Mouse (Mus musculus) lung, embryonic 15.5 days (tissue): ENCODE results near the gene Tulp2. TPM values are rescaled to one million over a fixed set of nuclear protein-coding genes. Genes with fewer than 3 reads are reported as not detected.
"Not testable (repeated sequence)": the region's sequence is repeated elsewhere in the genome, so short reads cannot be mapped to it uniquely, and the experiment has no call there.

Experiments
- ATAC-seq: fragments of 200-750 bp; cut with Nextera tagmentation; 2 replicates; pipeline ENCODE4 v1.8.0; 2017; ENCODE audit warnings: moderate number of reproducible peaks, borderline replicate concordance; ENCODE audit not compliant: low FRiP score, low TSS enrichment; ENCODE audit errors: extremely low read depth
- H3K27ac ChIP-seq: fragments of 300-500 bp; sonication (generic); 2 replicates; pipeline ENCODE4 v1.5.1; 2015; ENCODE audit warnings: moderate library complexity, mild to moderate bottlenecking, inconsistent platforms
- H3K27me3 ChIP-seq: fragments of 300-500 bp; sonication (generic); 2 replicates; pipeline ENCODE4 v1.6.1; 2015; ENCODE audit warnings: inconsistent platforms
- H3K36me3 ChIP-seq: fragments of 300-500 bp; sonication (generic); 2 replicates; pipeline ENCODE4 v1.6.1; 2015; ENCODE audit warnings: inconsistent platforms
- H3K4me1 ChIP-seq: fragments of 300-500 bp; sonication (generic); 2 replicates; pipeline ENCODE4 v1.6.1; 2015; ENCODE audit warnings: inconsistent platforms
- H3K4me2 ChIP-seq: fragments of 300-500 bp; sonication (generic); 2 replicates; pipeline ENCODE4 v1.6.1; 2015; ENCODE audit warnings: inconsistent platforms, mild to moderate bottlenecking, moderate library complexity
- H3K4me3 ChIP-seq: fragments of 300-500 bp; sonication (generic); 2 replicates; pipeline ENCODE4 v1.5.1; 2015; ENCODE audit warnings: mild to moderate bottlenecking, inconsistent platforms
- H3K9ac ChIP-seq: fragments of 300-500 bp; sonication (generic); 2 replicates; pipeline ENCODE4 v1.6.1; 2015; ENCODE audit warnings: inconsistent platforms
- H3K9me3 ChIP-seq: fragments of 300-500 bp; sonication (generic); 2 replicates; pipeline ENCODE4 v1.6.1; 2016; ENCODE audit warnings: inconsistent platforms
- WGBS: fragments of 180-500 bp; shearing (Covaris S2); methylation state at CpG from one replicate; pipeline ENCODE4 v1.1.7; 2015; 5-methylcytosine and 5-hydroxymethylcytosine counted together
- polyA plus RNA-seq: library from polyadenylated mRNA; unstranded; fragments of >200 nt; fragmentation: Nextera tagmentation; extraction: Ambion mirVana; gene quantifications from 2 replicates; pipeline ENCODE4 v1.2.1, GENCODE M21; 2015

Gene Tulp2
- polyA plus RNA-seq, 1 experiment from 2014 or later, result 0.74 TPM

- under 1% methylated on average over 54 of the region's 54 CpGs for WGBS
- Histone ChIP-seq H3K9me3 (no peaks in the 10 kb centered on the region), H3K27me3 (no peaks in the 10 kb centered on the region), H3K4me3 (peak within 1 kb of the TSS; percentile 84), H3K4me2 (peak within 1 kb of the TSS; percentile 71), H3K4me1 (peaks cover 55% of the 10 kb centered on the region), H3K36me3 (peaks cover 4% of the 10 kb centered on the region; the same call in 1 of the 2 replicates), H3K9ac (peak within 1 kb of the TSS; percentile 92), H3K27ac (peak within 1 kb of the TSS; percentile 85)
- ATAC-seq, result peak; percentile 75
Measured at GRCm38 (mm10) chr7:45525809-45526473, 44.3 kb downstream of the Tulp2 start, which contains the start of the genes Ppp1r15a and Plekha4. TSS of gene Ppp1r15a (minus strand) at chr7:45526268. TSS of gene Plekha4 (plus strand) at chr7:45526330.

GRCm38 (mm10) chr7:45526474-45527120, 44.9 kb downstream of the Tulp2 start:
- H3K9ac ChIP-seq, result peak overlapping the region; percentile 92
- ATAC-seq, result no peak
- H3K4me3 ChIP-seq, result peak overlapping the region; percentile 84
- peak overlapping the region; percentile 71 for H3K4me2 ChIP-seq
- H3K36me3 ChIP-seq, result peaks cover 4% of the 10 kb centered on the region; the same call in 1 of the 2 replicates
- WGBS, result 18% methylated on average over 7 of the region's 7 CpGs
- no peaks in the 10 kb centered on the region for H3K27me3 ChIP-seq
- H3K27ac ChIP-seq, result peak overlapping the region; percentile 85
- no peaks in the 10 kb centered on the region for H3K9me3 ChIP-seq
- H3K4me1 ChIP-seq, result peaks cover 50% of the 10 kb centered on the region

DNA sequence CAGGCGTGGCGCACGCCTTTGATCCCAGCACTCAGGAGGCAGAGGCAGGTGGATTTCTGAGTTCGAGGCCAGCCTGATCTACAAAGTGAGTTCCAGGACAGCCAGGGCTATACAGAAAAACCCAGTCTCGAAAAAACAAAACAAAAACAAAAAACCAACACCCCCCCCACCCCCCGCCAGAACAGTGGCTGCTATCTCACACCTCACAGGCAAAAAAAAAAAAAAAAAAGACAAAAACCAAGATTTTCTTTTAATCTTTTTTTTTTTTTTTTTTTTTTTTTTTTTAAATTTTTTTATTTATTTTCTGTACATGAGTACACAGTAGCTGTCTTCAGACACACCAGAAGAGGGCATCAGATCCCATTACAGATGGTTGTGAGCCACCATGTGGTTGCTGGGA, 45.5 kb downstream of the Tulp2 start:
- H3K36me3 ChIP-seq, H3K4me2 ChIP-seq, H3K9me3 ChIP-seq, H3K27me3 ChIP-seq, H3K9ac ChIP-seq, ATAC-seq: not testable (repeated sequence)
- H3K4me3 ChIP-seq, result 0 out of 2 replicates have a peak overlapping the region, but pooled peaks have one; percentile 84
- H3K4me1 ChIP-seq, result peaks cover 48% of the 10 kb centered on the region
- WGBS, result 91% methylated on average over 6 of the region's 6 CpGs
- H3K27ac ChIP-seq, result peak overlapping the region; percentile 85; the same call in 1 of the 2 replicates

GRCm38 (mm10) chr7:45529461-45529860, 47.8 kb downstream of the Tulp2 start:
- H3K36me3 ChIP-seq, result no peaks in the 10 kb centered on the region
- no peaks in the 10 kb centered on the region for H3K27me3 ChIP-seq
- H3K27ac ChIP-seq, result peak overlapping the region; percentile 19; the same call in 1 of the 2 replicates
- H3K4me1 ChIP-seq, result peaks cover 30% of the 10 kb centered on the region
- H3K4me3 ChIP-seq, result no peak overlapping the region
- WGBS, result 8% methylated on average over 6 of the region's 6 CpGs
- H3K9me3 ChIP-seq, result no peaks in the 10 kb centered on the region
- no peak for ATAC-seq
- no peak overlapping the region for H3K9ac ChIP-seq
- H3K4me2 ChIP-seq, result peak overlapping the region; percentile 1; the same call in 1 of the 2 replicates

GRCm38 (mm10) chr7:45530643-45531042, 49.0 kb downstream of the Tulp2 start:
- 46% methylated on average over 2 of the region's 2 CpGs for WGBS
- H3K4me2 ChIP-seq, result no peak overlapping the region
- H3K36me3 ChIP-seq, result no peaks in the 10 kb centered on the region

DNA sequence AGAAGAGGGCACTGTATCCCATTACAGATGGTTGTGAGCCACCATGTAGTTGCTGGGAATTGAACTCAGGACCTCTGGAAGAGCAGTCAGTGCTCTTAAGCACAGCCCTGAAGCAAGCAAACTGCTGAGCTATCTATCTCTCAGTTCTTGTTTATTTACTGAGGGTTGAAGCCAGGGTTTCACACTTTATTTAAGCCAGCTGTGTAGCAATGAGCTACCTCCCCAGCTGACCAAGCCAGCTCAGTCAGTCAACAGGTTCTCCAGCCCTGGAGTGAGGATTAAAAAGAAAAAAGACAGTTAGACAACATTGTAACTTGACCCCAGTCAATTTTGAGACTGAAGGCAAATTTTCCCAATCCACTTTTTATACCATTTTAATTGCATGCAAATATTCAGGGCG, 54.0 kb downstream of the Tulp2 start:
- no peak overlapping the region for H3K27ac ChIP-seq
- no peaks in the 10 kb centered on the region for H3K27me3 ChIP-seq
- ATAC-seq, result no peak
- peaks cover 11% of the 10 kb centered on the region for H3K4me1 ChIP-seq
- no peak overlapping the region for H3K4me2 ChIP-seq
- H3K9ac ChIP-seq, result no peak overlapping the region
- H3K4me3 ChIP-seq, result no peak overlapping the region
- H3K9me3 ChIP-seq, result no peaks in the 10 kb centered on the region
- WGBS, result 60% methylated on average over 1 of the region's 1 CpGs
- H3K36me3 ChIP-seq, result no peaks in the 10 kb centered on the region

More at GRCm38 (mm10) chr7:45530643-45531042, 49.0 kb downstream of the Tulp2 start:
- Histone ChIP-seq H3K27ac (no peak overlapping the region), H3K4me3 (no peak overlapping the region), H3K27me3 (no peaks in the 10 kb centered on the region), H3K9me3 (no peaks in the 10 kb centered on the region), H3K9ac (no peak overlapping the region; the same call in 1 of the 2 replicates), H3K4me1 (peaks cover 20% of the 10 kb centered on the region)
- no peak for ATAC-seq

DNA sequence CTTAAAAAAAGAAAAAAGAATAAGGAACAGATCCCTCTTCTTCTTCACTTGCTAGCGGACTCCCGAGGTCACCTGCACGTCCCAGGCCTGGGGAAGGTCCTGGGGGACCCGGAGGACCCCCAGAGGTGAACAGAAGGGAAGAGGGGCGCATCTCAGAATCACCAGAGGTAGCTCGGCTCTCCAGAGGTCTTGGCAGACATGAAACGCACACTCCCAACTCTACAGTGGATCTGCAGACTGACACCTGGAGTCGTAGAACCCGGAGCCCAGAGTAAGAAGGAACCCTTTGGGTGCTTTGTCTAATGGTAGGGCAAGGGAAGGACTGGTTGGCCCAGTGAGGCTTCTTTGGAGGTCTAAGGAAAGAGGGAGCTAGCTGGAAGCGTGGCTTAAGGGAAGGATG, 55.9 kb downstream of the Tulp2 start:
- 79% methylated on average over 10 of the region's 10 CpGs for WGBS
- Histone ChIP-seq H3K27me3 (no peaks in the 10 kb centered on the region), H3K9me3 (no peaks in the 10 kb centered on the region), H3K9ac (peak overlapping the region; percentile 48), H3K4me2 (peak overlapping the region; percentile 85), H3K36me3 (no peaks in the 10 kb centered on the region), H3K27ac (no peak overlapping the region), H3K4me1 (peaks cover 8% of the 10 kb centered on the region), H3K4me3 (peak overlapping the region; percentile 52)
- ATAC-seq, result no peak

DNA sequence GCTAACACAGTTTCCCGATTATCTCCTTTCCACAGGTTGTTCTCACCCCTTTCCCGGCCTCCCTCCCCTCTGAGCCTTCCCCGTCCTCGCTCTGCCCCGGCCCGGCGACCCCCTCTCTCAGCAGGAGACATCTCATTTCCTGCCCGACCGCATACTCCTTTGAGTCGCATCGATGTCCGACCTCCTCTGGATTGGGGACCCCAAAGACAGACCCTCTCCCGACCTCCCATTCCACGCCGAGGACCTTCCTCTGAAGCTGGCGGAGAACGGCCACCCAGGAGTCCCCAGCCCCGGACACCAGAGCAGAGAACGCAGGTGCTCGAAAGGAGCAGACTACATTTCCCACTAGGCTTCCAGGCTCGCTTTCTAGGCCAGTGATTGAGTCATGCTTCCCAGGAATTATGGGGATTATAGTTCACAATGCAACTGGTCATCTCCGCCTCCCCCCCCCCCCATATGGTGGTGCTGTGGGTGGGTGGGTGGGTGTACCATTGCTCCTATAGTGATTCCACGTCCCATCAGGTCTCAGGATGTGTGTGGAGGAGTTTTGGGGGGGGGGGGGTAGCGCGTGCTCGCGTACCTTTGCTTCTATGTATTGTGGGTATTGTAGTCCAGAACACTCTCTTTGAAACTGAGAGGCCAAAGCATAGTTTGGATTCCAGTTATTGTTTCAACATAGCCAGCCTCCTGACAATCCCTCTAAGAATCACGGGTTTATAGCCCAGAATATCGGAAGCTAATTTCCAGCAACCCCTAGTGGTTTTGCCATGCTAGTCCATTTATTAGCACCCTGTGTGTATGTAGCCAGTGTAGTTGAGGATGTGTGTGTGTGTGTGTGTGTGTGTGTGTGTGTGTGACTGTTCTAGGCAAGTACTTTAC, 56.7 kb downstream of the Tulp2 start:
- H3K4me1 ChIP-seq, result peaks cover 8% of the 10 kb centered on the region
- H3K4me3 ChIP-seq, result peak overlapping the region; percentile 52
- no peaks in the 10 kb centered on the region for H3K36me3 ChIP-seq
- H3K9me3 ChIP-seq, result no peaks in the 10 kb centered on the region
- H3K27me3 ChIP-seq, result no peaks in the 10 kb centered on the region
- ATAC-seq, result peak; percentile 72
- 4% methylated on average over 28 of the region's 29 CpGs for WGBS
- peak overlapping the region; percentile 48 for H3K9ac ChIP-seq
- no peak overlapping the region for H3K27ac ChIP-seq
- peak overlapping the region; percentile 85 for H3K4me2 ChIP-seq

DNA sequence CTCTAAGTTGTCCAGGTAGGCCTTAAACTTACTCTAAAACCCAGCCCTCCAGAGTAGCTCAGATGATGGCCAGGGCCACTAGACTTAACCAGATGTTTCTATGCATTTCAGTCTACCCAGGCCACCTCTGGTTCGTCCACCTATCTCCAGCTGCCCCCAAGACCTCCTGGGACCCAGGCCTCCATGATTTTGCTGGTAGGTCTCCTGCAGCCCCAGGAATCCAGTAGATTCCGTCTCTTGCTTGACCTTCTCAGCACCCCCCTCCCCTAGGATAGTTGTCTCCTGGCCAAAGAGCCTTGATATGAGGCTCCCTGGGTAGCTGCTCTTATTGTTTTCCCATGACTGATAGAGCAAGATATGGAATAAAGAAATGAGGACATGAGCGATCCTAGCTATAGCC, 57.4 kb downstream of the Tulp2 start:
- Histone ChIP-seq H3K27me3 (no peaks in the 10 kb centered on the region), H3K9me3 (no peaks in the 10 kb centered on the region), H3K4me2 (no peak overlapping the region), H3K36me3 (no peaks in the 10 kb centered on the region), H3K27ac (no peak overlapping the region), H3K4me1 (peaks cover 8% of the 10 kb centered on the region), H3K9ac (no peak overlapping the region), H3K4me3 (no peak overlapping the region)
- whole genome bisulfite sequencing, result 85% methylated on average over 3 of the region's 3 CpGs
- ATAC-seq, result no peak

- ATAC-seq, result no peak
- WGBS, result 58% methylated on average over 2 of the region's 2 CpGs
- Histone ChIP-seq H3K27ac (no peak overlapping the region), H3K4me1 (peaks cover 8% of the 10 kb centered on the region), H3K36me3 (no peaks in the 10 kb centered on the region), H3K4me3 (no peak overlapping the region), H3K27me3 (no peaks in the 10 kb centered on the region), H3K9ac (no peak overlapping the region), H3K4me2 (no peak overlapping the region), H3K9me3 (no peaks in the 10 kb centered on the region; the same call in 1 of the 2 replicates)
Measured at GRCm38 (mm10) chr7:45540213-45540612, 58.5 kb downstream of the Tulp2 start.

GRCm38 (mm10) chr7:45544525-45544924, 62.8 kb downstream of the Tulp2 start:
- no peak overlapping the region for H3K9ac ChIP-seq
- WGBS, result 83% methylated on average over 1 of the region's 1 CpGs
- H3K4me3 ChIP-seq, result no peak overlapping the region
- H3K4me1 ChIP-seq, result no peaks in the 10 kb centered on the region
- no peaks in the 10 kb centered on the region; the same call in 1 of the 2 replicates for H3K9me3 ChIP-seq
- H3K4me2 ChIP-seq, result no peak overlapping the region
- no peak overlapping the region for H3K27ac ChIP-seq
- H3K27me3 ChIP-seq, result no peaks in the 10 kb centered on the region
- no peak for ATAC-seq
- H3K36me3 ChIP-seq, result no peaks in the 10 kb centered on the region
